Mouse (Mus musculus) urinary bladder, postnatal 36 days (tissue): ENCODE data around the gene Poc1b.
A peak's percentile ranks its signal among the peaks of the same experiment; 100 is the strongest.
"Not testable (repeated sequence)": the region's sequence is repeated elsewhere in the genome, so short reads cannot be mapped to it uniquely, and the experiment has no call there.

ENCODE experiments used
- DNase-seq, 2 experiments: peaks; one replicate each; pipeline ENCODE4 v3.0.0; 2022; ENCODE audit warnings: low spot score in 2 of 2, mixed read lengths in 1 of 2

Poc1b gene

GRCm38 (mm10) chr10:99157697-99158096, 50.9 kb downstream of the Poc1b start:
- DNase-seq = not testable (repeated sequence)

- DNase-seq = no peak
These were observed 55.2 kb downstream of the Poc1b start for GRCm38 (mm10) chr10:99161987-99162582.

DNA sequence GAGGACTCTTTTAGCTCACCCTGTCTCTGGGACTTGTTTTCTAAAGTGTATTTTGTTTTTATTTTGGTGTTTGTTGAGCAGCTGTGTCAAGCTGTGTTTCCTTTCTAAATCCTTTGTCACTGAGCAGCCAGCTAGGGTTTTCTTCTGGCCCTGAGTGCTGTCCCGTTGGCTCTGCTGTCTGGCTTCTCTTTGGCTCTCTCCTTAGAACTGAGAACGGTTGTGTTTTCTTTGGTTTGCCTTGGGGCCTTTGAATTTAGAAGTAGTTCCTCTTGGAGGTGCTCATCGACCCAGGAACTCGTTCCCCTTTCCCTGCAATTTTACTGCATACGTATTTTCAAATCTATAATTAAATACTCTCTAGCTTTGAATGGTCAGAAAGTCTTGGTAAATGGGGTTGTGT, 56.2 kb downstream of the Poc1b start:
- no peak for DNase-seq

GRCm38 (mm10) chr10:99164871-99165477, 58.1 kb downstream of the Poc1b start:
- DNase-seq = no peak

GRCm38 (mm10) chr10:99165751-99166282, 59.0 kb downstream of the Poc1b start:
- DNase-seq = no peak

- DNase-seq = no peak
These were observed 59.6 kb downstream of the Poc1b start for GRCm38 (mm10) chr10:99166392-99166791.

DNA sequence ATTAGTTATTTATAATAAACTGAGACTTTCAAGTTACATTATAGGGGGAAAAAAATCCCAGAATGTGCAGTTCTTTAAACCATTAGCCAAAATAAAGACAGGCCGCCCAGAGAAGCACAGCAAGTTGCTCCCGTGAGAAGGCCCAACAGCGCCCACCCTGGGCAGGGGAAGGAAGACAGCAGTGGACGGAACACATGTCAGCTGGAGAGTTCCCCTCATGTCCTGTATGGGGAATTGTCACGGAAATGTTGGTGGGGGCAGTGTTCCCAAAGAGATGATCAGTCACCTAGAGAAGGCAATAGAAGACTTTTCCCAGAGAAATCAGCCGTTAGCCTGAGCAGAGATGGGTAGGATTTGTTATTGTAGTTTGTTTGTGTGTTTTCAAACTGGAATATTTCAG, 61.6 kb downstream of the Poc1b start:
- DNase-seq = no peak

GRCm38 (mm10) chr10:99168840-99169764, 62.3 kb downstream of the Poc1b start:
- peak in 1 of 2 experiments; percentile 32 for DNase-seq

- DNase-seq = peak in 1 of 2 experiments; percentile 22
These were observed 62.9 kb downstream of the Poc1b start for GRCm38 (mm10) chr10:99169765-99170129.

DNA sequence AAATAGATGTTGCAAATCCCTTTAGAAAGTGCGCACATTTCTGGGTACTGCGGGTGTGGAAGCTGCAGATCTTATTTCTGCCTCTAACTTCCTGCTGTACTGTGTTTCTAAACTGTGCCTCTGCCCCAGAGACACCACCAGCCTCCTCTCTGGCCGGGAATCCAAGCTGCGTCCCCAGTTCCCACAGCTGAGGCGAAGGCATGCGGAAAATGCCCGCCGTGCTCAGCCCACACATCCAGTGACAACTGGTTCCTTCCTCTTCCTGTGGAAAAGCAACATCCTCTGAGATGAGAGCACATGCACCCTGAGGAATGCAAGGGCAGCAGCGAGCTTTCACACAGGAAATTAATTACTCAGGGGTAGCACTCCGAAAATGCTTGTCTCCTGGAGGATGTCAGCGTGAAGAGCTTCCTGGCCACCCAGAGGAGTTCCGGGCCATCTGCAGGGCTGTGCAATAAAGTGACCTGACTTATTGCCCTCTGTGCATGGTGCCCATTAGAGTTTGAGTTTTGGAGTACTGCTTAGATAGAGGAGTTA, 65.2 kb downstream of the Poc1b start:
- peak in 1 of 2 experiments; percentile 49 for DNase-seq

GRCm38 (mm10) chr10:99172906-99173507, 66.2 kb downstream of the Poc1b start:
- DNase-seq = no peak

- DNase-seq = no peak
These were observed 70.1 kb downstream of the Poc1b start for GRCm38 (mm10) chr10:99176911-99177310.

DNA sequence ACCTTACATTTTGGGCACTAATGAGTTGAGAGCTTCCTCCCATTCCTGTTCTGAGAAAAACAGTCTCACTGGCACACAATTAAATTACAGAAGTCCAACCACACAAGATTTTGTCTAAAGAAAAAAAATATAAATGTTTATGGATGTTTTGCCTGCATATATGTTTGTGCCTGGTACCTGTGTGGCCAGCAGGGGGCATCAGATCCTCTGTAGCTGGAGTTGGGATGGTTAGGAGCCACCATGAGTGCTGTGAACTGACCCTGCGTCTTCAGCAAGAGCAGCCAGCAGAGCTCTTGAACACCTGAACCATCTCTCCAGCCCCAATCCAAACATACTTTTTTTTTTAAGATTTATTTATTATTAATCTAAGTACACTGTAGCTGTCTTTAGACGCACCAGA, 71.3 kb downstream of the Poc1b start:
- no peak for DNase-seq

DNA sequence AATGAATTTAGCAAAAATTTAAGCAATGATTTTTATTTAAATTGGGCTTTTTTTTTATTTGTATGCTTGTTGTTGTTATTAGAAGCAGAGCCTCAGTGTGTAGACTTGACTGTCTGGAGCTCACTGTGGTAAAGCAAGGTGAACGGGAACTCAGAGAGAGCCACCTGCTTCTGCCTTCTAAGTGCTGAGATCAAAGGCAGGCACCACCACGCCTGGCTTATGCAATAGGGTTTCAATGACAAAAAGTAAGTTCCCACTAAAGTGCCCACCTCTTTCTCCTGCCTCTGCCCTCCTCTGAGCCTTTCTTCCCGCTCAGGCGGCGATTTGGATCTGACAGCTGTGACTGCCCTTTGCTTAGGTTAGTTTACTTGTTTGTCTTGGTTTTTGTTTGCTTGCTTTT, 72.3 kb downstream of the Poc1b start:
- no peak for DNase-seq

DNA sequence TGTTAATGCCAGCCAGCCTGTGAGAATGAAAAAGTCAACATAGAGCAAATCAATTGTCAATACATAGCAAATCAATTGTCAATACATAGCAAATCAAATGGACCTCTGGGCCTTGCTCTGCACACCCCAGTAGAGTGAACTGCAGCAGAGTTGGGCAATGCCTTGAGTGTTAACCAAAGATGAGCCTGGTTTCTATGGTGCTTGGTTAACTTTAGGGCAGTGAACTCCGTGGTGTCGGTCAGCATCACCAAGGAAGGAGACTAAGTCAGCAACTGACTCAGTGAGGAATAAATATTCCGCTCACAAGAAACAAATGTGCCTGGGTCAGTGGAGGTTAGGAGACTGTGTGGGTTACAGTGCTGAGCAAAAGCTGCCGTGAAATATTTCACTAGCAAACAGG, 72.7 kb downstream of the Poc1b start:
- no peak for DNase-seq

DNA sequence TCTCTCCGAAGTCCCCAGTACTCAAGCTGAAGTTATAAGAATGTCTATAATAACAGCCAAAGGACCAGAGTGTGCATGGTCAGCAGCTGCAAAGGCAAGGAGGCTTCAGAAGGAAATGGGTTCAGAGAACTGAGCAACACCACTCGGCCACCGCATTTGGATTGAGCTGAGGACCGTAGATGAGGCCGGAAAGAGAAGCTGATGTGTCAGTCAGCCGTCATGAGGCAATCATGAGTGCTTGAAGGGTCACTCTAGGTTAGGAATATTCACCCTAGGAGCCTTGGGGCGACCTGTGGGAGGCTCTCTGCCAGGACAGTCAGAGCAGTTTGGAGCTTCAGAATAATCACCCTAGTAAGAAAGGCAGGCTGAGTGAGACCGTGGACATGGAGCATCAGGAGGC, 74.7 kb downstream of the Poc1b start:
- DNase-seq = no peak

DNA sequence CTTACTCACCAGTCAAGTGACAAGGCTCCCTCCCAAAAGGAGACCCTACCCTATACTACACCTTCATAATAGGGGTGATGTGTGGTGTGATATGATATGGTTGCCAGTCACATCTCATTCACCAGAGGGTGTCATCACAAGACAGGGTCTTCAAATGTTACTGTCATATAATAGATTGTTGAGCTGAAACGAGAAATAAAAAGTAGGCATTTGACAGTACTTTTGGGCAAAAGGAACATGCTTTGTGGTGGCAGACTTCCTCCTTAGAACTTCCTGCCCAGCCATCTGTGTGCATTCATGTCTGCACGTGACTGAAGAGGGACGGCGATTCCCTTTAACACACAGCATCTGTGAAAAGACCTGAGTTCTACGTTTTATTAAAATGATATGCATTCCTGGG, 75.3 kb downstream of the Poc1b start:
- DNase-seq = no peak

GRCm38 (mm10) chr10:99188175-99188574, 81.3 kb downstream of the Poc1b start:
- no peak for DNase-seq

DNA sequence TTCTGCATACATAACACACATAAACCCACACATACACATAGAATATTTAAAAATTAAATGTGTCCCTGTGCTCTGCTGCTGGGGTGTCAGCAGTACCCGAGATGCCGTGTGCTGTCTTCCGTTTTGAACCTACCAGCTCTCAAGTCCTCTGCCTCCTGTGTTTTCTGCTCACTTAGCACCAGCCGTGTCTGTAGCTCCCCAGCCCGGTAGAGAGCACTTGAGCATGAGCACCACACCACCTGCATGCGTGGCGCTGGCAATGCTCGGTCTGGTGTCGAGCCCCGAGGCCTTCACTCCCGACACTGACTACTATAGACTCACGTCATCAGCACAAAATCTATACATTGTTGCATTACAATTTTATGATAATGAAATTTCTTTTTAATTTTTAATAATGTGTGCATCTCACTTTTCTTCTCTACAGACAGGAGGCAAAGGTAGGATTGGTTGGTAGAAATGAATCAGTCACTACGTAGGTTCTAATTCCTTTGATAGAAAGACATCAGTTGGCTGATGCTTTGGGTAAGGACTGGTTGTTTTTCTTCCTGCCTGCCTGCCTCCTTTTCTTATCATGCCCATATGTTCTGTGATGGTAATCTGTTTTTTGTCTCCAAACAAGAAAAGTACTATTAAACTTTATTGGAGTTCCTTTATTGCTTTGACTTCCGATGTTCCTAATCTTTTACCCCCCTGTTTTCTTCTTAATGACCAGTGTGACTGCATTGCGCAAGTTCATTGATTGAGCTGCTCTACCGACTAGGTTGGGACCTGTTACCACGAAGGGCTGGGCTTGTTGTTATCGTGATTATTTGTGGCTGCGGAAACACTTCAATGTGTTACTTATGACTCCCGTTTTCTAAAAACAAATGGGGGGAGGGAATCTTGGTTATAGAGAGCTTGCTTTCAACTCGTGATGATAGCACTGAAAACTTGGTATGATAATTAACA, 82.1 kb downstream of the Poc1b start:
- no peak for DNase-seq

DNA sequence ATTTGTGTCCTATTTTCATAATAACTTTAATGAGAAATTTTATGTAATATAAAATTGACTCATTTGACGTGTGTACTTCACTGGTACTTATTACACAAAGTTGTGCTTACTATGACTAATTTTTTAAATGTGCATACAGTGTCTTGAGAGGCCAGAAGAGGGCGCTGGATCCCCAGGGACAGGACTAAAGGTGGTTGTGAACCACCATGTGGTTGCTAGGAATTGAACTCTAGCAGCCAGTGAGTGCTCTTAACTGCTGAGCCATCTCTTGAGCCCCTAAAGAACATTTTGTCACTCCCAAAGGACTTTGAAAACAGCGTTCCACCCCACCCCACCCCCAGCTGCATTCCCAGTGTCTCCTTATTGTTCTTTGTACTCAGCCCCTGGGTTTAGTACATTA, 84.0 kb downstream of the Poc1b start:
- peak in 1 of 2 experiments; percentile 55 for DNase-seq
